Mouse (Mus musculus) thymus, adult 2 months (tissue): ENCODE measurements around the gene Icam4. TPM values are rescaled to one million over a fixed set of nuclear protein-coding genes. Genes with fewer than 3 reads are reported as not detected.

Source experiments
- DNase-seq: peaks from one replicate; pipeline ENCODE4 v3.0.0; 2021
- H3K27ac ChIP-seq: fragments of 200-500 bp; 2 replicates; pipeline ENCODE4 v1.5.1; 2012; ENCODE audit warnings: low read length, control low read depth; ENCODE audit not compliant: control insufficient read depth, insufficient read depth
- H3K27me3 ChIP-seq: fragments of 200-500 bp; 2 replicates; pipeline ENCODE4 v1.6.1; 2012; ENCODE audit warnings: mild to moderate bottlenecking, low read length, moderate library complexity, mixed read lengths; ENCODE audit not compliant: control insufficient read depth, insufficient read depth
- H3K36me3 ChIP-seq: fragments of 200-500 bp; 2 replicates; pipeline ENCODE4 v1.6.1; 2012; ENCODE audit warnings: mild to moderate bottlenecking, low read length, moderate library complexity; ENCODE audit not compliant: control insufficient read depth, insufficient read depth
- H3K4me1 ChIP-seq: fragments of 200-500 bp; replicated peaks from 2 replicates; pipeline ENCODE4 v1.6.1; 2012; ENCODE audit warnings: low read length; ENCODE audit not compliant: control insufficient read depth, insufficient read depth
- H3K4me3 ChIP-seq: fragments of 200-500 bp; 2 replicates; pipeline ENCODE4 v1.5.1; 2012; ENCODE audit warnings: mild to moderate bottlenecking, low read length, control low read depth, moderate library complexity; ENCODE audit not compliant: control insufficient read depth, insufficient read depth
- CTCF ChIP-seq: fragments of 200-500 bp; IDR thresholded peaks from 2 replicates; pipeline ENCODE4 v1.5.1; 2012; ENCODE audit warnings: mild to moderate bottlenecking, control low read depth, low read length, moderate library complexity, borderline replicate concordance; ENCODE audit not compliant: control insufficient read depth, poor library complexity, insufficient read depth; ENCODE audit errors: extremely low read depth
- POLR2A ChIP-seq: fragments of 200-500 bp; IDR thresholded peaks from 2 replicates; pipeline ENCODE4 v1.6.1; 2012; ENCODE audit warnings: mild to moderate bottlenecking, low read length, control low read depth, moderate library complexity; ENCODE audit not compliant: control insufficient read depth, poor library complexity, insufficient read depth; ENCODE audit errors: extremely low read depth
- WGBS: fragments of 180-500 bp; shearing (Covaris S2); methylation state at CpG from one replicate; pipeline ENCODE4 v1.1.7; 2018; 5-methylcytosine and 5-hydroxymethylcytosine counted together
- polyA plus RNA-seq: library from polyadenylated mRNA; depleted of rRNA; stranded (reverse); fragments of >200 nt; gene quantifications from 2 replicates; pipeline ENCODE4 v1.2.3, GENCODE M21; 2012; rRNA removed

The Icam4 gene
- 0.26 and 0.71 TPM in 2 replicates for polyA plus RNA-seq

DNA sequence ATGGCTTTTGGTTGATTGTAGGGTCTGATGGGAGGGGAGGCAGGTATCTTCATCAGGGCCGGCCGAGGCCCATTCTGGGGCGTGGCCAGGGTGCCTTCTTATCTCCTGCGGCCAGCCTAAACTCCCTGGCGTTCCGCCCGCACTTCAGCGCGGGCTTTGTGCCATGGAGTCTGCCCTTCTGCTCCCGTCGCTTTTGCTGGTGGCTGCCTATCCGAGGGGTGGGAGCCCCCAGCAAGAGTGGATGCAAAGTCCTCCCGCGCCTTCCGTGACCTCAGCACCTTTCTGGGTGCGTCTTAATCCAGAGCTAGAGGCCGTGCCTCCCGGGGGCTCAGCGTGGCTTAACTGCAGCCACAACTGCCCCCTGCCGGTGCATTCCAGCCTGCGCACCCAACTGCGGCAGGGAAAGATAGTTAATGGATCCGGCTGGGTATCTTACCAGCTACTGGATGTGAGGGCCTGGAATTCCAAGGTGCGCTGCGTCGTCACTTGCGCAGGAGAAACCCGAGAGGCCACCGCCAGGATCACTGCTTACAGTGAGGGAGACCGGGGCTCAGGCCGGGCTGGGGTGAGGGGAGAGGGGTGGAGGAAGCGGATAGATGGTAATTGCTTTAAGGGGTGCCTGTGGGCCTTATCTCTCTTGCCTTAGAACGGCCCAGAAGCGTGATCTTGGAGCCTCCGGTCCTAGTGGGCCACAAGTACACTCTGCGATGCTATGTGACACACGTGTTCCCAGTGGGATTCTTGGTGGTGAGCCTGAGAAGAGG, at the start of gene Icam4:
Gene Icam4, plus strand, starts transcription at position 83 of the 764 bp plus-strand sequence.
- peak within 1 kb of the TSS; percentile 17 for H3K4me3 ChIP-seq
- TF ChIP-seq CTCF: peak; percentile 91
- TF ChIP-seq POLR2A: no peak
- peaks cover 17% of the 10 kb centered on the region for H3K27me3 ChIP-seq
- H3K27ac ChIP-seq: no peak within 1 kb of the TSS
- WGBS: 4% methylated on average over 37 of the region's 37 CpGs
- peak; percentile 79 for DNase-seq
- H3K36me3 ChIP-seq: no peaks in the 10 kb centered on the region
- peaks cover 39% of the 10 kb centered on the region for H3K4me1 ChIP-seq

DNA sequence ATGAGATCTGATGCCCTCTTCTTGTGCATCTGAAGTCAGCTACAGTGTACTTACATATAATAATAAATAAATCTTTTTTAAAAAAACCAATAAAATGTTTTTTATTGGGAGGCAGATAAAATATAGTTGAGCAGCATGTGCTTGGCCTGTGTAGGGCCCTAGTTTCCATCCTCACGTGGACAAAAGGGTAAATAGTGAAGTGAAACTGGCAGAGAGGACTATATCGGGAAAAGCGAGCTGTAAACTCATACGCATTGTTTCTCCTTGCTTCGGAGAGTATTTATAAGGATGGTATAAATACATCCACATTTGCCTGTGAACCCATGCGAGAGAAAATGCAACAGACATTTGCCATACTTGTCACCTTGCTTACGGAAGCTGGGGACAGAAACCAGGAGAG, 49.4 kb upstream of the Icam4 start:
- peaks cover 15% of the 10 kb centered on the region for H3K4me1 ChIP-seq

DNA sequence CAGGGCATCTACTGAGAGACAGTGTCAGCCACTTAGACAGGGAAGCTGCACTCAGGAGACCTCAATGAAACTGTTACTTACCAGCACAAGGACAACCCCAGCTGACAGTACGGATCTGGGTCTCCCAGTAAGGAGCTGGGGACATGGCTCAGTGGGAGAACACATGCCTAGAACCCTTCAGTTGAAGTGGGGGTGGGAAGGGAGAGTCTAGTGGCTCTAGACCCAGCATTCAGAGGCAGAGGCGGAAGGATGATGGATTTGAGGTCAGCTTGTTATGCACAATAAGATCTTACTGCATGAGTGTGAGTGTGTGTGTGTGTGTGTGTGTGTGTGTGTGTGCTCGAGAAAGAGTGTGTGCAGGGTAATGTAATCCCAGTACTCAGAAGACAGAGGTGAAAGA, 47.0 kb upstream of the Icam4 start:
- Histone ChIP-seq H3K27ac (no peak overlapping the region), H3K4me3 (no peak overlapping the region), H3K27me3 (no peaks in the 10 kb centered on the region), H3K36me3 (no peaks in the 10 kb centered on the region), H3K4me1 (peaks cover 15% of the 10 kb centered on the region)
- WGBS: 87% methylated on average over 3 of the region's 3 CpGs
- no peak for TF ChIP-seq POLR2A
- TF ChIP-seq CTCF: no peak
- DNase-seq: no peak

More for the DNA sequence above, 49.4 kb upstream of the Icam4 start:
- no peaks in the 10 kb centered on the region for H3K27me3 ChIP-seq
- no peaks in the 10 kb centered on the region for H3K36me3 ChIP-seq
- H3K27ac ChIP-seq: no peak overlapping the region
- 85% methylated on average over 7 of the region's 7 CpGs for WGBS
- no peak for TF ChIP-seq POLR2A
- TF ChIP-seq CTCF: no peak
- no peak for DNase-seq
- H3K4me3 ChIP-seq: no peak overlapping the region

DNA sequence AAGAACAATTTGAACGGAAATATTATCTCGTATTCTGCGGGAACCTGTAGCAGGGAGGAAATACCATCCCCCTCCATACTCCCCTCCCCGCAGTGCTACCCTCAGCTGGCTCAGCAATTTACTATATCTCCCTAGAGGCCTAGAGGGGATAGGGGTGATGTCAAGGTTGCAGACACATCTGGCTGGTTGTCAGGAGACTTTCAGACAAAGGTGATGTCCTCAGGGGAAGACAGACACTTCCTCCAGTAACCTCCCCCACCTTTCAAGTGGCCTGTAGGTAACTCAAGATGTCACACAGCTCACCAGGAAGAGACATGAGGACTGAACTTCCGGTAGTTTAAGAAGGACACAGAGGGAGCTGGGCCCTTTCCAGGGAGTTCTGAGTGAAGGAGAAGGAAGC, 46.0 kb upstream of the Icam4 start:
- DNase-seq: peak; percentile 35
- Histone ChIP-seq H3K27me3 (no peaks in the 10 kb centered on the region), H3K4me3 (no peak overlapping the region), H3K4me1 (peaks cover 25% of the 10 kb centered on the region), H3K36me3 (no peaks in the 10 kb centered on the region), H3K27ac (peak overlapping the region; percentile 1; the same call in 1 of the 2 replicates)
- TF ChIP-seq POLR2A: no peak
- TF ChIP-seq CTCF: no peak
- WGBS: 12% methylated on average over 5 of the region's 5 CpGs

DNA sequence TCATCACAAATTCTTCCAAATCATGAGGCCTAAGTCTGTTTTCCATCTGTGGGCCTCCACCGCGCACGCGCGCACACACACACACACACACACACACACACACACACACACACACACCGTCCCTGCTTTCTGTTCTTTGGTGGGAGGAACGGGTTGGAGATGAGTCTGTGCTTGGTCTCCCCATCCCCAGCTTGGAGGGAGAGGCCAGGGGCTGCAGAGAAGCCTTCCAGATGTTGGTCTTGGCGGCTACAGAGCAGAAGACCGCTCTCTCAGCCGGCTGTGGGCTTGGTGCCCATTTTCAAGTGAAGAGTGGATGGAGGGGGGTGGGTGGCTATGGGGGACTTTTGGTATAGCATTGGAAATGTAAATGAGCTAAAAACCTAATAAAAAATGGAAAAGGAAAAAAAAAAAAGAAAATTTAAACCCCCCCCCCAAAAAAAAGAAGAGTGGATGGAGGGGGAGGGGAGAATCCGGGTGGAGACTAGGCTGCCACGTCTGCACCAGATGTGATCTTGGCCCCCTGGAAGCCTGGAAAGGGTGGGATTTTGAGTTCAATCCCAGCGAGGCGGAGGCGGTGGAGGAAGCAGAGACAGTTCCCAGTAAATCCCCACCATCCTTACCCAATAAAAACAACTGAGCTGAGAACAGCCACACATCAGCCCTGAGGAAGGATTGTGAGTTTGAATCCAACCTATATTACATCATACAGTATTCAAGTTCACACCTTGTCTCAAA, 42.1 kb upstream of the Icam4 start:
- Histone ChIP-seq H3K36me3 (no peaks in the 10 kb centered on the region), H3K27me3 (no peaks in the 10 kb centered on the region), H3K27ac (no peak overlapping the region), H3K4me1 (peaks cover 37% of the 10 kb centered on the region), H3K4me3 (no peak overlapping the region)
- no peak for TF ChIP-seq CTCF
- TF ChIP-seq POLR2A: no peak
- no peak for DNase-seq
- 82% methylated on average over 15 of the region's 15 CpGs for WGBS

DNA sequence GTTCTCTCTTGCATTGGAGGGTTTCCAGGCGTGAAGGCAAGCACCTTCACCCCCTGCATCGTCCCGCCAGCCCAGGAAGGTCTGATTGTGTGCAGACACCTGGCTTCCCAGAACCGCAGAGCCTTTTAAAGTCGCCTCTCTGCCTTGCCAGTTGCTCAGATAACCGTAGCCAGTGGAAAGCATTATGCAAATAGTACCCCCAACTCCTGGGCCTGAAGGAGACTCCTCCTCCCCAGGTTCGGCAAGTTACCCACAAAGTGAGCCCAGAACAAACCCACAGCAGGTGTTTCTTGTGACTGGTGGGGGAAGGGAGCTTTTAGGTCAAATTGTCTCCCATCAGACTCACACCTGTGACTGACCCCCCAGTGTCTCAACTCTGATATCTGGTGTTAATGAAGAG, 41.2 kb upstream of the Icam4 start:
- H3K36me3 ChIP-seq: no peaks in the 10 kb centered on the region
- WGBS: 5% methylated on average over 7 of the region's 7 CpGs
- H3K4me1 ChIP-seq: peaks cover 37% of the 10 kb centered on the region
- H3K4me3 ChIP-seq: no peak overlapping the region
- peak; percentile 23 for DNase-seq
- no peak overlapping the region for H3K27ac ChIP-seq
- H3K27me3 ChIP-seq: no peaks in the 10 kb centered on the region
- TF ChIP-seq CTCF: no peak
- TF ChIP-seq POLR2A: no peak

DNA sequence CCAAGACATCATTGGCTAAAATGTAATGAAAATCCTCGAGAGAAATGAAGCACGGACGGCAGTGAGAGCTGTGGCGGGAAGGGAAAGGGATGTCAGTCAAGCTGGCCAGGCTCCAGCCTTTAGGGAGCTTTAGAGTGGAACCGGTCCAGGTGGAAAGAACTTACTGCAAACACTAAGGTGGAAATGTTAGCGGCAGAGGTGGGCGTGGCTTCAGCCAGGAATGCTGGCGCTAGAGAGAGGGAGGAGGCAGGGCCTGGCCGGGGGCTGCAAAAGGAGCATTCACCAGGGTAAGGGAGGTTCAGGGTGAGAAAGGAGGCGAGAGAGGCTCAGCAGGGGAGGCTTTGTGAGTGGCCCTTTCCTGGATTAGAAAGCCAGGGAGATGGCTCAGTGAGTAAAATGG, 38.3 kb upstream of the Icam4 start:
- Histone ChIP-seq H3K4me1 (peaks cover 27% of the 10 kb centered on the region), H3K4me3 (no peak overlapping the region), H3K36me3 (no peaks in the 10 kb centered on the region), H3K27me3 (no peaks in the 10 kb centered on the region), H3K27ac (no peak overlapping the region)
- WGBS: 62% methylated on average over 10 of the region's 10 CpGs
- TF ChIP-seq POLR2A (no peak), CTCF (no peak)
- no peak for DNase-seq
